Mouse (Mus musculus) embryonic facial prominence, embryonic 11.5 days (tissue): ENCODE measurements around the gene Gm20388. TPM values are rescaled to one million over a fixed set of nuclear protein-coding genes. Genes with fewer than 3 reads are reported as not detected.

ENCODE experiments used
- ATAC-seq: fragments of 200-750 bp; cut with Nextera tagmentation; replicated peaks from 2 replicates; pipeline ENCODE4 v1.8.0; 2017; ENCODE audit warnings: low read depth; ENCODE audit not compliant: insufficient number of reproducible peaks, low FRiP score, low TSS enrichment
- DNase-seq: peaks from one replicate; pipeline ENCODE4 v3.0.0-alpha.2; 2015; ENCODE audit warnings: low spot score
- H3K27ac ChIP-seq: fragments of 300-500 bp; sonication (generic); replicated peaks from 2 replicates; pipeline ENCODE4 v1.5.1; 2014; ENCODE audit warnings: mild to moderate bottlenecking, low read depth, low read length, control low read depth
- H3K27me3 ChIP-seq: fragments of 300-500 bp; sonication (generic); 2 replicates; pipeline ENCODE4 v1.6.1; 2014; ENCODE audit warnings: mild to moderate bottlenecking, low read length, moderate library complexity, mixed read lengths; ENCODE audit not compliant: control insufficient read depth, insufficient read depth
- H3K36me3 ChIP-seq: fragments of 300-500 bp; sonication (generic); replicated peaks from 2 replicates; pipeline ENCODE4 v1.6.1; 2014; ENCODE audit warnings: low read depth, mild to moderate bottlenecking, low read length, moderate library complexity, mixed read lengths; ENCODE audit not compliant: control insufficient read depth, insufficient read depth
- H3K4me1 ChIP-seq: fragments of 300-500 bp; sonication (generic); 2 replicates; pipeline ENCODE4 v1.6.1; 2014; ENCODE audit warnings: low read length, mixed read lengths; ENCODE audit not compliant: control insufficient read depth, insufficient read depth
- H3K4me2 ChIP-seq: fragments of 300-500 bp; sonication (generic); 2 replicates; pipeline ENCODE4 v1.6.1; 2014; ENCODE audit warnings: low read depth, mild to moderate bottlenecking, control low read depth, low read length, moderate library complexity
- H3K4me3 ChIP-seq: fragments of 300-500 bp; sonication (generic); 2 replicates; pipeline ENCODE4 v1.5.1; 2014; ENCODE audit warnings: low read depth, low read length, control low read depth
- H3K9ac ChIP-seq: fragments of 300-500 bp; sonication (generic); replicated peaks from 2 replicates; pipeline ENCODE4 v1.6.1; 2014; ENCODE audit warnings: mild to moderate bottlenecking, control low read depth, low read length
- H3K9me3 ChIP-seq: fragments of 300-500 bp; sonication (generic); replicated peaks from 2 replicates; pipeline ENCODE4 v1.6.1; 2016; ENCODE audit warnings: mild to moderate bottlenecking, low read length, inconsistent platforms, mixed read lengths; ENCODE audit not compliant: control insufficient read depth
- WGBS: fragments of 180-500 bp; shearing (Covaris S2); extraction: QIAGEN DNeasy Blood & Tissue Kit; methylation state at CpG from one replicate; pipeline ENCODE4 v1.1.7; 2014; 5-methylcytosine and 5-hydroxymethylcytosine counted together
- polyA plus RNA-seq: library from polyadenylated mRNA; unstranded; fragments of >200 nt; fragmentation: Nextera tagmentation; extraction: Ambion mirVana; gene quantifications from 2 replicates; pipeline ENCODE4 v1.2.1, GENCODE M21; 2014

Gm20388 gene
- polyA plus RNA-seq, 1 experiment from 2014 or later = 3.1 TPM

- no peaks in the 10 kb centered on the region for H3K9me3 ChIP-seq
- H3K27me3 ChIP-seq = peaks cover 46% of the 10 kb centered on the region
- H3K4me3 ChIP-seq = peak overlapping the region; percentile 20
- DNase-seq (peak; percentile 15), ATAC-seq (no peak)
- no peak overlapping the region for H3K27ac ChIP-seq
- no peaks in the 10 kb centered on the region for H3K36me3 ChIP-seq
- peak overlapping the region; percentile 7; the same call in 1 of the 2 replicates for H3K9ac ChIP-seq
- H3K4me1 ChIP-seq = peaks cover 5% of the 10 kb centered on the region; the same call in 1 of the 2 replicates
- 2% methylated on average over 49 of the region's 49 CpGs for WGBS
- H3K4me2 ChIP-seq = peak overlapping the region; percentile 32
These were observed 3981.4 kb downstream of the Gm20388 start for GRCm38 (mm10) chr8:123891883-123892585.

- ATAC-seq = no peak
- H3K27me3 ChIP-seq = peaks cover 46% of the 10 kb centered on the region
- WGBS = 8% methylated on average over 30 of the region's 30 CpGs
- no peak overlapping the region; the same call in 1 of the 2 replicates for H3K4me2 ChIP-seq
- H3K9me3 ChIP-seq = no peaks in the 10 kb centered on the region
- H3K27ac ChIP-seq = no peak overlapping the region
- DNase-seq = peak; percentile 17
- H3K36me3 ChIP-seq = no peaks in the 10 kb centered on the region
- peaks cover 5% of the 10 kb centered on the region; the same call in 1 of the 2 replicates for H3K4me1 ChIP-seq
- peak overlapping the region; percentile 20 for H3K4me3 ChIP-seq
- no peak overlapping the region for H3K9ac ChIP-seq
These were observed 3982.0 kb downstream of the Gm20388 start for GRCm38 (mm10) chr8:123892586-123893155.

GRCm38 (mm10) chr8:123893413-123893812 lies 3982.8 kb downstream of the Gm20388 start:
- Histone ChIP-seq H3K36me3 (no peaks in the 10 kb centered on the region), H3K4me3 (no peak overlapping the region), H3K9me3 (no peaks in the 10 kb centered on the region), H3K27me3 (peaks cover 46% of the 10 kb centered on the region), H3K9ac (no peak overlapping the region), H3K4me2 (no peak overlapping the region), H3K27ac (no peak overlapping the region), H3K4me1 (peaks cover 5% of the 10 kb centered on the region; the same call in 1 of the 2 replicates)
- WGBS = 73% methylated on average over 11 of the region's 11 CpGs
- ATAC-seq = no peak
- no peak for DNase-seq

DNA sequence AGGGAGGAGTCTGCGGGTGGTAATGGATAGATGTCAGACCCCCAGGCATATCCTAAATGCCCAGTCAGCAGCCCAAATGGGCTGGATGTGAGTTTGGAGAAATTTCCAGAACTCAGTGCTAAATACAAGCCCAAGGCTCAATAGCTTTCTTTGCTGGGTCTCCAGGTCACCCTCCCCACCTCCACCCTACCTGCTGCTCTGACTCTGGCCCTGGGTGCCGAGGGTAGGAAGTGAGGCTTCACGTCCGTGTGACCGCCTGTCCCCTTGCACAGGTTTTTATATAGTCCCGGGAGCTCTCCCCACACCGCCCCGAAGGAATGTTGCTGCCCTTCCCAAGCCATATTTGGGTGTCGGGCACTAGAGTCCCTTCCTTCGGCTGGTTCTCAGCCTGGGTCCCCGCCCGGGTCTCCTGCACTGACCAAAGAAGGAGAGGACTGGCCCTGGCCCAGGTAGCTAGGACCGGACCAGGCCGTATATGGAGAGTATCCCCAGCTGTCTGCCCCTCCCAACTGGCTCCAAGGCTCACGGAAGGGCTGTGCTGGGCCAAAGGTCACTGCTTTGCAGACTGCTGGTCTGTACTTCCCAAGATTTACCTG lies 3984.0 kb downstream of the Gm20388 start, which contains the start of gene Acta1:
Gene Acta1 (minus strand): TSS at position 250 of the 596 bp plus-strand sequence.
- H3K9ac ChIP-seq = no peak within 1 kb of the TSS
- WGBS = 22% methylated on average over 15 of the region's 15 CpGs
- H3K4me2 ChIP-seq = no peak within 1 kb of the TSS
- H3K27ac ChIP-seq = no peak within 1 kb of the TSS
- no peaks in the 10 kb centered on the region for H3K9me3 ChIP-seq
- no peak for ATAC-seq
- H3K4me3 ChIP-seq = no peak within 1 kb of the TSS
- H3K36me3 ChIP-seq = no peaks in the 10 kb centered on the region
- H3K27me3 ChIP-seq = peaks cover 46% of the 10 kb centered on the region
- peaks cover 5% of the 10 kb centered on the region; the same call in 1 of the 2 replicates for H3K4me1 ChIP-seq
- DNase-seq = no peak

- Histone ChIP-seq H3K36me3 (no peaks in the 10 kb centered on the region; the same call in 1 of the 2 replicates), H3K9ac (no peak overlapping the region), H3K27ac (no peak overlapping the region), H3K27me3 (peaks cover 46% of the 10 kb centered on the region), H3K4me3 (no peak overlapping the region), H3K4me1 (peaks cover 5% of the 10 kb centered on the region; the same call in 1 of the 2 replicates), H3K4me2 (no peak overlapping the region), H3K9me3 (no peaks in the 10 kb centered on the region)
- DNase-seq (no peak), ATAC-seq (no peak)
- 75% methylated on average over 4 of the region's 4 CpGs for WGBS
These were observed 3984.6 kb downstream of the Gm20388 start for GRCm38 (mm10) chr8:123895230-123895629.

GRCm38 (mm10) chr8:123895680-123896365 lies 3985.2 kb downstream of the Gm20388 start:
- Histone ChIP-seq H3K27me3 (peaks cover 46% of the 10 kb centered on the region), H3K4me2 (no peak overlapping the region), H3K36me3 (no peaks in the 10 kb centered on the region; the same call in 1 of the 2 replicates), H3K4me3 (no peak overlapping the region), H3K27ac (no peak overlapping the region), H3K9me3 (no peaks in the 10 kb centered on the region), H3K9ac (no peak overlapping the region), H3K4me1 (peaks cover 5% of the 10 kb centered on the region; the same call in 1 of the 2 replicates)
- no peak for ATAC-seq
- no peak for DNase-seq
- 77% methylated on average over 9 of the region's 9 CpGs for WGBS

- Histone ChIP-seq H3K36me3 (no peaks in the 10 kb centered on the region; the same call in 1 of the 2 replicates), H3K27ac (no peak overlapping the region), H3K9ac (no peak overlapping the region), H3K4me3 (no peak overlapping the region), H3K27me3 (peaks cover 42% of the 10 kb centered on the region), H3K4me2 (no peak overlapping the region), H3K9me3 (no peaks in the 10 kb centered on the region), H3K4me1 (peaks cover 5% of the 10 kb centered on the region; the same call in 1 of the 2 replicates)
- DNase-seq = no peak
- ATAC-seq = no peak
- WGBS = 63% methylated on average over 14 of the region's 14 CpGs
These were observed 3985.7 kb downstream of the Gm20388 start for GRCm38 (mm10) chr8:123896366-123896761.
